Mouse (Mus musculus): Measurements from ENCODE around the gene Ptk7.

The Ptk7 gene

GRCm38 (mm10) chr17:46609721-46610514, 19.4 kb downstream of the Ptk7 start:
- DNase-seq (ENCODE audit: low spot score in 2 of 2), result no peak

GRCm38 (mm10) chr17:46605987-46606386, 23.3 kb downstream of the Ptk7 start:
- DNase-seq (ENCODE audit: low spot score in 2 of 2), result peak; percentile 36 to 51

DNA sequence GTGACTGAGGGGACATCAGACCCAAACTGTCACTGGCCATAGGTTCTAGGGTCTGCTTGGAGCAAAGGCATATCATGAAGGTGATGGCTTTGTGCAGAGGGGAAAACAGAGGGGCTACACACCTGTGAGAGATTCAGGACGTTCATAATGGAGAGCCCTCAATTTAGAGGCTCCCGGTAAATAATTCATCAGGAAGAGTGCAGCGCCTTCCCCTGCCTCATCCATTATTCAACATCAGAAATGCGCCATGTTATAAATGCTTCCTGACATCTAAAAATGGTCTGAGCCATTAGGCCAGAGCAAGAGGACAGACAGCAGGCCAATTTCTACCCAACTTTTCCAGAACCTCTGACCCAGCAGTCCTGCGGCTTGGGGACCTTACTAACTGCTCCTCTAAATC, 24.2 kb downstream of the Ptk7 start:
- DNase-seq (ENCODE audit: low spot score in 2 of 2), result no peak

DNA sequence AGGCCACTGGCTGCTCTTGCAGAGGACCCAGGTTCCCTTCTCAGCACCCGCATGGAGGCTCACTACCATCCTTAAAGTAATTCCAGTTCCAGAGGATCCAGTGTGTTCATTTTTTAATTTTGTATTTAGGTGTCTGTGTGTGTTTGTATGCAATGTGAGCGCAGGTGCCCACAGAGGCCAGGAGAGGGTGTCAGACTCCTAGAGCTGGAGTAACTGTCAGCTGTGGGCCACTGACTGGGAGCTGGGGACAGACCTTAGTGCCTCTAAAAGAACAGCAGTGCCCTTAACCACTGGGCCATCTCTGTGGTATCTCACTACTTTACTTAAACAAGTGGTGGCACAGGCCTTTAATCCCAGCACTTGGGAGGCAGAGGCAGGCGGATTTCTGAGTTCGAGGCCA, 26.1 kb downstream of the Ptk7 start:
- DNase-seq (ENCODE audit: low spot score in 2 of 2), result no peak

- DNase-seq (ENCODE audit: low spot score in 2 of 2), result no peak
Measured at GRCm38 (mm10) chr17:46602212-46602611, 27.1 kb downstream of the Ptk7 start.

DNA sequence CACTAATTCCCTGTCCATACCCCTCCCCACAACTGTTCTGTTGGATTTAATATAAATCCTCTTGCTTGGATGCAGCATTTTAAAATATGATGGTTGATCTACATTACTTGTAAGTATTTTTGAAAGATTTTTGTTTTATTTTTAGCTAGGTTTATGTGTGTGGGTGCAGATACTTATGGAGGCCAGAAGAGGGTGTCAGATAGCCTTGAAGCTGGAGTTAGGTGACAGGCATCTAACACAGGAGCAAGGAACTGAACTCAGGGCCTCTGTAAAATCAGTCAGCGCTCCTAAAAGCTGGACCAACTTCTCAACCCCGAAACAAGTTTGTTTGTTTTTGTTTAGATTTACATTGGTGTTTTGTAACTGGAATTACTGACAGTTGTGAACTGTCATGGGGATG, 28.7 kb downstream of the Ptk7 start:
- DNase-seq (ENCODE audit: low spot score in 2 of 2), result no peak

- peak in 1 of 2 experiments; percentile 49 for DNase-seq (ENCODE audit: low spot score in 2 of 2)
Measured at GRCm38 (mm10) chr17:46598963-46599362, 30.3 kb downstream of the Ptk7 start.

- no peak for DNase-seq (ENCODE audit: low spot score in 2 of 2)
Measured at GRCm38 (mm10) chr17:46597956-46598355, 31.3 kb downstream of the Ptk7 start.

DNA sequence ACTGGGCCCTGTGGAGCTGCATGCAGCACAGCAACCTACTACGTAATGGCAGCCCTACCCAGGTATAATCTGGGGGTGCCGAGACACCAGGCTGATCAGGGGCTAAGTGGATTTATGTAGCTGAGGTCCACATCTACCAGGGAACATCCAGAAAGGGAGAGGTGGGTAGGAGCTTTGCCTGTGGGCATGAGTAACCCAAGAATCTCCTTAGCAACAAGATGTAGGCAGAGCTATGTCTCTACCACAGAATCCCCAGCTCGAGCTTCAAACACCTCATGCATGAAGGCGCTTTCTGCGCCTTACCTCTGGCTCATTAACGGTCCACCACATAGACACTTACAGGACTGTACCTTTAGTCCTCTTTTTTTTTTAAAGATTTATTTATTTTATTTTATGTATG, 34.0 kb downstream of the Ptk7 start:
- no peak for DNase-seq (ENCODE audit: low spot score in 2 of 2)

DNA sequence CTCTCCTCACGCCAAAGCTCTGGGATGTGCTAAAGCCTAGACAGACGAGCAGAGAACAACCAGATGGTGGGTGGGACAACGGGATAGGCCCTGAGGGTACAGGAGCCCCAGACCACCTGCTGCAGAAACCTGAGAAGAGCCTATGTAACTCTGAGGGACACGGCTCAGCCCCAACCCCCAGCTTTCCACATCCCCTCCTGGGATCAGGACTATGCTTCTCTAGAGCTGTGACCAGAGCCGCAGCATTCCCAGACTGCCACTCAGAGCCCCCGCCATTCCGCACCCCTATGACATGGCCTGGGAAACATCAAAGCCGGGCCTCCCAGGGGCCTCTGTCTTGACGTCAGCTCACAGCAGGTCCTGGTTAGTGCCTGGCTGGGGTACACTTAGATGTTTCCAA, 34.7 kb downstream of the Ptk7 start:
- no peak for DNase-seq (ENCODE audit: low spot score in 2 of 2)

GRCm38 (mm10) chr17:46593124-46593523, 36.2 kb downstream of the Ptk7 start:
- DNase-seq (ENCODE audit: low spot score in 2 of 2), result no peak

DNA sequence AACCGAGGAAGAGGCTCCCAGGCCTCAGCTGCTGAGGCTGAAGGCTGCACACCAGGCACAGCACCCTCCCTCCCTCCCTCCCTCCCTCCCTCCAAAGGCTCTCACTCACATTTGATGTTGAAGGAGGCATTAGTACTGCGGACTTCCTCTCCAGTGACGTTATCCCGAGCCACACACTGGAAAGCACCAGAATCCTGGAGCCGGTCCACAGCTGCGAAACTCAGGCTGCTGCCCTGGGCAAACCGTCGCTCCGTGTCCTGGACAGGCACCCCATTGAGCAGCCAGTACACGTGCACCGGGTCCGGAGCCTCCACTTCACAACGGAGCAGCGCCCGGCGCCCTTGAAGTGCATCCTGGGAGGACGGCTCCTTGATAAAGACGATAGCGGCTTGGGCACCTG, 37.9 kb downstream of the Ptk7 start:
- no peak for DNase-seq (ENCODE audit: low spot score in 2 of 2)

DNA sequence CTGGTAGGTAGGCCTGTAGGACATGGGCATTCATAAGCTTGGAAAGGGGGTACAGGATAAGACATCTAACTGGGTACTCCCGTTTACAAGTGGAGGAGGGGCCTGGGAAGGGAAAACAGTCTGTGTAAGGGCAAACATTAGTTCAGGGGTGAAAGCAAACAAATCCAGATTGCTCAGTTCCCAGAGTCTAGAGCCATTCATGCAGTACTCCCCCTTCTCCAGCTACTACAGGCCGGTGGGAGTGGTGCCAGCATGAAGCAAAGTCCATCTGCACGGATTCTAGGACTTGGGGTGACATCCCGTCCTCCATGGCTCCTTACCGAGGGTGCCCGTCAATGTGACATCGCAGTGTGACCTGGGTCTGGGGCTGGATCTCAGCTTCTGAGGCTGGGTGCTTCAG, 38.9 kb downstream of the Ptk7 start:
- no peak for DNase-seq (ENCODE audit: low spot score in 2 of 2)

GRCm38 (mm10) chr17:46589635-46590314, 39.5 kb downstream of the Ptk7 start:
- no peak for DNase-seq (ENCODE audit: low spot score in 2 of 2)

- no peak for DNase-seq (ENCODE audit: low spot score in 2 of 2)
Measured at GRCm38 (mm10) chr17:46588913-46589312, 40.4 kb downstream of the Ptk7 start.

- DNase-seq (ENCODE audit: low spot score in 2 of 2), result no peak
Measured at GRCm38 (mm10) chr17:46588173-46588572, 41.1 kb downstream of the Ptk7 start.

DNA sequence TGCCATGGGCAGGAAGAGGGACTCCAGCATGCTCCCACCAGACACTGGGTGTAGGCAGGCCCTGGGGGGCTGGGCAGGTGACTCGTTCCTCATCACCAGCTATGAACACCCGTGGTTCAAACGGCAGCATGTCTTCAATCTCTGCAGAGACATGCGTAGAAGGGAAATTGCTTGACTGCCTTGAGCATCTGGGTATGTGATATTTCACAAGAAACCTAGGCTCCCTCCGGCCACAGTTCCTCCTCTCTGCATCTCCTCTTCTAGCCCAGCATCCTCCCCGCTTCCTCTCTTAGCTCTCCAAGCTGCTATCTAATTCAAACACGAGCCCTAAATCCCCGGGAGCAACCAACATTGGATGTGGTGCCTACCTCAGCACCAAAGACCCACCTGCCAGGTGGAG, 43.0 kb downstream of the Ptk7 start:
- DNase-seq (ENCODE audit: low spot score in 2 of 2), result no peak

- DNase-seq (ENCODE audit: low spot score in 2 of 2), result no peak
Measured at GRCm38 (mm10) chr17:46578650-46579049, 50.7 kb downstream of the Ptk7 start.

GRCm38 (mm10) chr17:46576070-46576469, 53.2 kb downstream of the Ptk7 start:
- DNase-seq (ENCODE audit: low spot score in 2 of 2), result no peak

GRCm38 (mm10) chr17:46574535-46574934, 54.8 kb downstream of the Ptk7 start:
- DNase-seq (ENCODE audit: low spot score in 2 of 2), result no peak

- DNase-seq (ENCODE audit: low spot score in 2 of 2), result no peak
Measured at GRCm38 (mm10) chr17:46571005-46571404, 58.3 kb downstream of the Ptk7 start.

GRCm38 (mm10) chr17:46559146-46559545, 70.2 kb downstream of the Ptk7 start:
- no peak for DNase-seq (ENCODE audit: low spot score in 2 of 2)

DNA sequence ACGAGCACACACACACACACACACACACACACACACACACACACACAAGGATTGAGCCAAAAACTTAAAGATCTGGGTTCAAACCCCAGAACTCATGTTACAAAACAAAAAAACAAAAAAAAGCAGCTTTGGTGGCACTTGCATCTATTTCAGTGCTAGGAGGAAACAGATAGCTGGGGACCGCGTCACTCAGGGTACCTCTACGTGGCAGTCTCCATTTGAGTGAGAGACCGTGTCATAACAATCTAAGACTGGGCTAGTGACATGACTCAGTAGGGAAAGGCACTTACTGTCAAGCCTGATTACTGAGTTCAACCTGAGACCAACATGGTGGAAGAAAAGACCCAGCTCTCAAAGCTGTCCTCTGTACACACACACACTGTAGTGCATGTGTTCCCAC, 71.2 kb downstream of the Ptk7 start:
- DNase-seq (ENCODE audit: low spot score in 2 of 2), result no peak
